Mouse (Mus musculus): ENCODE data around the gene Gm5475. TPM values are rescaled to one million over a fixed set of nuclear protein-coding genes. Genes with fewer than 3 reads are reported as not detected.
A peak's percentile ranks its signal among the peaks of the same experiment; 100 is the strongest.

Gm5475 gene
- polyA plus RNA-seq, 1 experiment from 2014 or later: not detected

- ATAC-seq (ENCODE audit: low read depth): no peak
- Histone ChIP-seq H3K9ac (replicated peaks; ENCODE audit: low read depth, low read length) (no peak overlapping the region), H3K4me1 (ENCODE audit: control insufficient read depth, insufficient read depth, low read length) (peaks cover 17% of the 10 kb centered on the region), H3K36me3 (ENCODE audit: control insufficient read depth, insufficient read depth, low read length) (no peaks in the 10 kb centered on the region), H3K9me3 (ENCODE audit: control insufficient read depth, low read length) (no peaks in the 10 kb centered on the region), H3K4me2 (ENCODE audit: low read depth, low read length) (no peak overlapping the region), H3K27me3 (ENCODE audit: control insufficient read depth, insufficient read depth, low read length) (peaks cover 7% of the 10 kb centered on the region), H3K4me3 (ENCODE audit: low read depth, low read length) (no peak overlapping the region), H3K27ac (ENCODE audit: low read depth, low read length) (no peak overlapping the region)
- WGBS: 65% methylated on average over 9 of the region's 9 CpGs
These were observed 1.8 kb upstream of the Gm5475 start for GRCm38 (mm10) chr15:100419901-100420745.

DNA sequence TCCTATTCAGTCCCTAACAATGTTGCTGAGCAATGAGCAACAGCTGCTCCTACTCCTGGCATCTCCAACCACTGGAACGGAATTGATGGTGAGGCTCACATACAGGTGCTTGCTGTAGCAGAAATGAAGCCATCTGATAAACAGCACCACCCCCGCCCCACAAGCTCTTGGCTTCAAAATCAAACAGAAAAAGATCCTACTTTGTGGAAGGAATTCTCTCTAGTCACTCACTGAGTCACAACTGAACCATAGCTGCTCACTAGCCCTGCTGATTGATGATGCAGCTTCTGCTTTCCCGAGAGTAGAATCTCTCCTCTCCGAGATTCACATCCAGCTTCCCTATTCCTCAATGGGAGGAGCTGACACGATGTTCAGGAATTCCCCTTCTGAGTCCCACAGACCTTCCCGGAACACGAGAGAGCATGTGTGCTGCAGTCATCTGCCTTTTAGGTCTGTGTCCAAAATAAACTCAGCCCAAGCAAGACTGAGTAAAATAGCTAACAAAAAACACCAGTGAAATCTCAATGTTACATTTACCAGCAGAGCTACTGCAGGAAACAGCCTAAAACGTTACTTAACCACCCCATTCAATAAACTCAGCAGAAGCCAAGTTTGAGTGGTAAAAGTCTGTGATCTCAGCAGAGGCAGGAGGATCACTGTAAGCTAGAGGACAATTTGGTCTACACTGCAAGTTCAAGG lies 739 bp upstream of the Gm5475 start:
- Histone ChIP-seq H3K36me3 (ENCODE audit: control insufficient read depth, insufficient read depth, low read length) (no peaks in the 10 kb centered on the region), H3K27me3 (ENCODE audit: control insufficient read depth, insufficient read depth, low read length) (peaks cover 10% of the 10 kb centered on the region), H3K4me2 (ENCODE audit: low read depth, low read length) (peak overlapping the region; percentile 78), H3K9ac (replicated peaks; ENCODE audit: low read depth, low read length) (peak overlapping the region; percentile 21; the same call in 1 of the 2 replicates), H3K4me3 (ENCODE audit: low read depth, low read length) (peak overlapping the region; percentile 96; the same call in 1 of the 2 replicates), H3K27ac (ENCODE audit: low read depth, low read length) (no peak overlapping the region), H3K9me3 (ENCODE audit: control insufficient read depth, low read length) (no peaks in the 10 kb centered on the region), H3K4me1 (ENCODE audit: control insufficient read depth, insufficient read depth, low read length) (peaks cover 17% of the 10 kb centered on the region)
- ATAC-seq (ENCODE audit: low read depth): no peak
- WGBS: 47% methylated on average over 8 of the region's 8 CpGs

DNA sequence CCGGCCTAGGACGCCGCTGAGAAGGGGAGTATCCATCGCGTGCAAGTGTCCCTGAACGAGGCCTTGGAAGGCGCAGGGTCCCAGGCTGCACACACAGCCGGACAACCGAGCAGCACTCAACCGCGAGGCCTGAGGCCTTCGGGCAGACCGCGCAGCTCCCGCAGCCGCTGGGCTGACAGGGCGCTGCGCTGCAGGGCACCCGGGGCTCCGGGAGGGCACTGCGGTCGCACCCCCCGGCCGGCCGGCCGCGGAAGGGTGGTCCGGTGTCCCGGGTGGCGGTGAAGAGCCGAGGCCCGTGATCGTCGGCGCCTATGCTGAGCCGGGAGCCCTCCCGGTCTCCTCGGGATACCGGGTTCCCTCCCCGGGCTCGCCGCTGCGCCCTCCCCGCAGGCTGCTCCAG lies 529 bp downstream of the Gm5475 start:
- no peaks in the 10 kb centered on the region for H3K9me3 ChIP-seq (ENCODE audit: control insufficient read depth, low read length)
- peak overlapping the region; percentile 78 for H3K4me2 ChIP-seq (ENCODE audit: low read depth, low read length)
- peak; percentile 58 for ATAC-seq (ENCODE audit: low read depth)
- H3K36me3 ChIP-seq (ENCODE audit: control insufficient read depth, insufficient read depth, low read length): no peaks in the 10 kb centered on the region
- WGBS: under 1% methylated on average over 41 of the region's 44 CpGs
- H3K9ac ChIP-seq (replicated peaks; ENCODE audit: low read depth, low read length): peak overlapping the region; percentile 94
- H3K27me3 ChIP-seq (ENCODE audit: control insufficient read depth, insufficient read depth, low read length): peaks cover 10% of the 10 kb centered on the region
- H3K4me3 ChIP-seq (ENCODE audit: low read depth, low read length): peak overlapping the region; percentile 96
- H3K27ac ChIP-seq (ENCODE audit: low read depth, low read length): peak overlapping the region; percentile 39; the same call in 1 of the 2 replicates
- H3K4me1 ChIP-seq (ENCODE audit: control insufficient read depth, insufficient read depth, low read length): peaks cover 17% of the 10 kb centered on the region

- H3K27me3 ChIP-seq (ENCODE audit: control insufficient read depth, insufficient read depth, low read length): peaks cover 10% of the 10 kb centered on the region
- no peaks in the 10 kb centered on the region for H3K9me3 ChIP-seq (ENCODE audit: control insufficient read depth, low read length)
- H3K36me3 ChIP-seq (ENCODE audit: control insufficient read depth, insufficient read depth, low read length): no peaks in the 10 kb centered on the region
- peak overlapping the region; percentile 96 for H3K4me3 ChIP-seq (ENCODE audit: low read depth, low read length)
- peak overlapping the region; percentile 78 for H3K4me2 ChIP-seq (ENCODE audit: low read depth, low read length)
- H3K27ac ChIP-seq (ENCODE audit: low read depth, low read length): peak overlapping the region; percentile 39; the same call in 1 of the 2 replicates
- WGBS: under 1% methylated on average over 60 of the region's 65 CpGs
- peaks cover 17% of the 10 kb centered on the region for H3K4me1 ChIP-seq (ENCODE audit: control insufficient read depth, insufficient read depth, low read length)
- ATAC-seq (ENCODE audit: low read depth): peak; percentile 98
- H3K9ac ChIP-seq (replicated peaks; ENCODE audit: low read depth, low read length): peak overlapping the region; percentile 94
These were observed 1.2 kb downstream of the Gm5475 start for GRCm38 (mm10) chr15:100422899-100423860.

GRCm38 (mm10) chr15:100423916-100424315 lies 2.0 kb downstream of the Gm5475 start:
- H3K4me1 ChIP-seq (ENCODE audit: control insufficient read depth, insufficient read depth, low read length): peaks cover 17% of the 10 kb centered on the region
- H3K4me2 ChIP-seq (ENCODE audit: low read depth, low read length): peak overlapping the region; percentile 78
- WGBS: 4% methylated on average over 14 of the region's 14 CpGs
- no peak overlapping the region; the same call in 1 of the 2 replicates for H3K4me3 ChIP-seq (ENCODE audit: low read depth, low read length)
- H3K27ac ChIP-seq (ENCODE audit: low read depth, low read length): no peak overlapping the region
- peaks cover 10% of the 10 kb centered on the region for H3K27me3 ChIP-seq (ENCODE audit: control insufficient read depth, insufficient read depth, low read length)
- H3K9me3 ChIP-seq (ENCODE audit: control insufficient read depth, low read length): no peaks in the 10 kb centered on the region
- ATAC-seq (ENCODE audit: low read depth): no peak
- H3K9ac ChIP-seq (replicated peaks; ENCODE audit: low read depth, low read length): no peak overlapping the region
- H3K36me3 ChIP-seq (ENCODE audit: control insufficient read depth, insufficient read depth, low read length): no peaks in the 10 kb centered on the region

- WGBS: 29% methylated on average over 17 of the region's 17 CpGs
- Histone ChIP-seq H3K27me3 (ENCODE audit: control insufficient read depth, insufficient read depth, low read length) (peaks cover 10% of the 10 kb centered on the region), H3K36me3 (ENCODE audit: control insufficient read depth, insufficient read depth, low read length) (no peaks in the 10 kb centered on the region), H3K27ac (ENCODE audit: low read depth, low read length) (no peak within 1 kb of the TSS), H3K4me1 (ENCODE audit: control insufficient read depth, insufficient read depth, low read length) (peaks cover 14% of the 10 kb centered on the region), H3K9me3 (ENCODE audit: control insufficient read depth, low read length) (no peaks in the 10 kb centered on the region), H3K4me3 (ENCODE audit: low read depth, low read length) (no peak within 1 kb of the TSS; the same call in 1 of the 2 replicates), H3K4me2 (ENCODE audit: low read depth, low read length) (peak within 1 kb of the TSS; percentile 78; the same call in 1 of the 2 replicates), H3K9ac (replicated peaks; ENCODE audit: low read depth, low read length) (no peak within 1 kb of the TSS)
- no peak for ATAC-seq (ENCODE audit: low read depth)
These were observed 2.6 kb downstream of the Gm5475 start, which contains the start of gene Slc11a2 for GRCm38 (mm10) chr15:100424396-100425122. Gene Slc11a2 (minus strand): TSS chr15:100425072.

DNA sequence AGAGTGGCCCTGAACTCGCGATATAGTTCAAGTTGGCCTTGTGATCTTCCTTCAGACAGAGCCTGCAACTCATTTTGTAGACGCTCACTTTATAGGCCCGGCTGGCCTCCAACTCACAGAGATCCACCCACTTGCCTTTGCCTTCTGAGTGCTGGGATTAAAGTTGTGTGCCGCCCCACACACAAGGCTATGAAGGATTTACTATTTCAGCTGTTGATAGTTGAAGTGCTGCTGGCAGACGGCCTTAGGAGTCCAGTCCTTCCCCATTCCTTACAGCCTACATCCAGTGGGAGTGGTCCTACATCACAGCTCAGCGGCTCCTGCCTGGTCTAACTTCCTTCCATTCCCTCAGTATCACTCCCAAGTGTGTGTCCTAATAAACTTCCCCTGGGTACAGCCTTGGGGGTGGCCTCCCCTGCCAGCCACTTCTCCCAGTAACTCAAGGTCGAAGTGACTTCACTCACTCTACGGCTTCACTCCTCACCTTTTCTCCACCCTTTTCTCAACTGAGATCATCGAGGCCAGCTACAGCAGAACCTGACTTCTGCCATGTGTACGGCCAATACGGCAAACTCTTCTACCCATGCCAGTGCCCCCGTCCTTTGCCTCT lies 6.5 kb downstream of the Gm5475 start:
- H3K4me3 ChIP-seq (ENCODE audit: low read depth, low read length): no peak overlapping the region
- ATAC-seq (ENCODE audit: low read depth): no peak
- no peaks in the 10 kb centered on the region for H3K9me3 ChIP-seq (ENCODE audit: control insufficient read depth, low read length)
- no peaks in the 10 kb centered on the region for H3K36me3 ChIP-seq (ENCODE audit: control insufficient read depth, insufficient read depth, low read length)
- H3K4me2 ChIP-seq (ENCODE audit: low read depth, low read length): no peak overlapping the region
- H3K27me3 ChIP-seq (ENCODE audit: control insufficient read depth, insufficient read depth, low read length): peaks cover 7% of the 10 kb centered on the region; the same call in 1 of the 2 replicates
- WGBS: 80% methylated on average over 13 of the region's 13 CpGs
- H3K27ac ChIP-seq (ENCODE audit: low read depth, low read length): no peak overlapping the region
- H3K4me1 ChIP-seq (ENCODE audit: control insufficient read depth, insufficient read depth, low read length): peaks cover 3% of the 10 kb centered on the region; the same call in 1 of the 2 replicates
- H3K9ac ChIP-seq (replicated peaks; ENCODE audit: low read depth, low read length): no peak overlapping the region

Data from neural tube, embryonic 14.5 days (tissue).